31 mouse cellular contexts compared by ENCODE assay signal in genomic region chr6:37604178-37604883, GRCm38 (mm10).
DNase-seq lines count a peak whose midpoint lies in the region; ATAC-seq and TF ChIP-seq lines count a peak whose summit lies in the region.
"Had no signal": no experiment of that assay in that cellular context is flagged by ENCODE, and none has a peak within 500 bp of the region (broad histone marks: within the 10 kb centered on the region; RNA-seq: fewer than 3 reads in every experiment).

No protein-coding gene starts in this region.

- no peaks in the 10 kb centered on the region for H3K27me3 ChIP-seq in heart, postnatal 0 days (ENCODE audit: control insufficient read depth, insufficient read depth, low read length)
- H3K27me3 ChIP-seq in heart, embryonic 10.5 days (ENCODE audit: insufficient read depth, poor library complexity, severe bottlenecking): no peaks in the 10 kb centered on the region
- no peaks in the 10 kb centered on the region for H3K27me3 ChIP-seq in E14TG2a.4 (ENCODE audit: insufficient read depth, low read length)
- H3K27me3 ChIP-seq: CH12.LX; embryonic facial prominence, embryonic 12.5 days; kidney, embryonic 15.5 days; limb, embryonic 13.5 days; neural tube, embryonic 15.5 days had no signal

- WGBS in heart, postnatal 0 days: 78% methylated on average over 4 of the region's 4 CpGs
- 76% methylated on average over 4 of the region's 4 CpGs for WGBS in heart, embryonic 10.5 days

- no peak overlapping the region for H3K4me2 ChIP-seq in heart, postnatal 0 days (ENCODE audit: low read depth, low read length)
- H3K4me2 ChIP-seq: embryonic facial prominence, embryonic 12.5 days; hindbrain, embryonic 14.5 days; kidney, embryonic 15.5 days; limb, embryonic 13.5 days; lung, embryonic 14.5 days; neural tube, embryonic 15.5 days had no signal

- no peak overlapping the region for H3K9ac ChIP-seq in heart, postnatal 0 days (replicated peaks; ENCODE audit: low read depth, low read length)
- H3K9ac ChIP-seq: embryonic facial prominence, embryonic 12.5 days; hindbrain, embryonic 14.5 days; kidney, embryonic 15.5 days; limb, embryonic 13.5 days; liver, embryonic 14.5 days; lung, embryonic 14.5 days; neural tube, embryonic 15.5 days had no signal

- no peaks in the 10 kb centered on the region for H3K4me1 ChIP-seq in heart, postnatal 0 days (ENCODE audit: control insufficient read depth, insufficient read depth)
- peaks cover 7% of the 10 kb centered on the region for H3K4me1 ChIP-seq in heart, embryonic 10.5 days
- H3K4me1 ChIP-seq in E14TG2a.4 (replicated peaks; ENCODE audit: low read depth, low read length): peaks cover 62% of the 10 kb centered on the region
- peaks cover 8% of the 10 kb centered on the region; the same call in 1 of the 2 replicates for H3K4me1 ChIP-seq in brown adipose tissue, adult 24 weeks (ENCODE audit: control insufficient read depth, insufficient read depth, insufficient read length, low read length)
- H3K4me1 ChIP-seq: limb, embryonic 13.5 days; neural tube, embryonic 15.5 days had no signal

- no peaks in the 10 kb centered on the region for H3K9me3 ChIP-seq in heart, postnatal 0 days (replicated peaks; ENCODE audit: control insufficient read depth, low read length)
- H3K9me3 ChIP-seq in heart, embryonic 10.5 days: no peaks in the 10 kb centered on the region
- peaks cover 7% of the 10 kb centered on the region; the same call in 1 of the 2 replicates for H3K9me3 ChIP-seq in E14TG2a.4 (ENCODE audit: low read length)
- H3K9me3 ChIP-seq: embryonic facial prominence, embryonic 12.5 days; kidney, embryonic 15.5 days; limb, embryonic 13.5 days; neural tube, embryonic 15.5 days had no signal

- TF ChIP-seq EP300 in heart, postnatal 0 days (IDR thresholded peaks at IDR 0.05; ENCODE audit: low read depth): no peak

- peak overlapping the region; percentile 46 for H3K27ac ChIP-seq in gastrocnemius, adult 2 months
- H3K27ac ChIP-seq in heart, postnatal 0 days (ENCODE audit: low read depth): 0 out of 2 replicates have a peak overlapping the region, but pooled peaks have one; percentile 35
- no peak overlapping the region for H3K27ac ChIP-seq in heart, embryonic 10.5 days
- peak overlapping the region; percentile 95 for H3K27ac ChIP-seq in brown adipose tissue, adult 24 weeks (replicated peaks; ENCODE audit: low read depth, low read length)
- H3K27ac ChIP-seq: embryonic facial prominence, embryonic 12.5 days; hindbrain, embryonic 14.5 days; layer of hippocampus, adult 2 months; limb, embryonic 13.5 days; liver, embryonic 14.5 days; neural tube, embryonic 15.5 days had no signal

- H3K4me3 ChIP-seq in gastrocnemius, adult 2 months: no peak overlapping the region
- no peak overlapping the region for H3K4me3 ChIP-seq in heart, postnatal 0 days (ENCODE audit: low read depth, low read length)
- no peak overlapping the region for H3K4me3 ChIP-seq in heart, embryonic 10.5 days
- H3K4me3 ChIP-seq in E14TG2a.4 (replicated peaks; ENCODE audit: low read length): peak overlapping the region; percentile 15; the same call in 1 of the 2 replicates
- no peak overlapping the region for H3K4me3 ChIP-seq in brown adipose tissue, adult 24 weeks (ENCODE audit: insufficient read depth, low read depth, low read length)
- H3K4me3 ChIP-seq: embryonic facial prominence, embryonic 12.5 days; kidney, embryonic 15.5 days; layer of hippocampus, adult 2 months; limb, embryonic 13.5 days; neural tube, embryonic 15.5 days had no signal

- no peak for TF ChIP-seq CTCF in gastrocnemius, adult 2 months (IDR thresholded peaks at IDR 0.05)
- no peak for TF ChIP-seq CTCF in heart, postnatal 0 days (IDR thresholded peaks at IDR 0.05; ENCODE audit: low read depth)
- TF ChIP-seq CTCF in E14TG2a.4 (conservative IDR thresholded peaks at IDR 0.05; ENCODE audit: low read length): no peak

- DNase-seq in gastrocnemius, adult 2 months: no peak
- DNase-seq in gastrocnemius, postnatal 25 days: no peak
- no peak for DNase-seq in heart, postnatal 0 days (ENCODE audit: low spot score)
- DNase-seq in heart, embryonic 10.5 days (ENCODE audit: low spot score): no peak
- DNase-seq in cerebellum, postnatal 14 days: no peak
- no peak for DNase-seq in adrenal gland, postnatal 4 days (ENCODE audit: low spot score in 2 of 2)
- DNase-seq: adrenal gland, adult 2 months; adrenal gland, postnatal 36 days; cerebellum, adult 8-10 months; embryo, embryonic 11 days; kidney, adult 11 months; kidney, postnatal 36 days; lung, embryonic 14.5 days; lung, postnatal 14 days; midbrain, embryonic 14.5 days; retina, postnatal 1 day; right cerebral cortex, postnatal 25 days; spleen, adult 18-20 months; thymus, postnatal 25 days had no signal

- H3K36me3 ChIP-seq in heart, postnatal 0 days (replicated peaks; ENCODE audit: control insufficient read depth, insufficient read depth, low read length): no peaks in the 10 kb centered on the region
- no peaks in the 10 kb centered on the region for H3K36me3 ChIP-seq in heart, embryonic 10.5 days
- no peaks in the 10 kb centered on the region for H3K36me3 ChIP-seq in E14TG2a.4 (ENCODE audit: insufficient read depth, low read length)
- H3K36me3 ChIP-seq: embryonic facial prominence, embryonic 12.5 days; kidney, embryonic 15.5 days; limb, embryonic 13.5 days; neural tube, embryonic 15.5 days had no signal

- ATAC-seq in heart, postnatal 0 days (ENCODE audit: insufficient read depth, low read depth): no peak
- ATAC-seq: activated CD4-positive, CD25-positive, alpha-beta regulatory T cell, adult 4 months; forebrain, embryonic 14.5 days had no signal

- intact Hi-C loops in gastrocnemius, adult 2 months (cut with DNase I): no loop called here
